Mouse (Mus musculus) bone marrow macrophage, adult 2 months (primary cell): ENCODE results near the gene Eln.

Experiments used
- CTCF ChIP-seq: IDR thresholded peaks from 2 replicates; pipeline ENCODE4 v1.5.1; 2012; ENCODE audit warnings: low read depth, mild to moderate bottlenecking, low read length, moderate library complexity
- POLR2A ChIP-seq: IDR thresholded peaks from 2 replicates; pipeline ENCODE4 v1.6.1; 2012; ENCODE audit warnings: mild to moderate bottlenecking, low read depth, low read length, borderline replicate concordance

DNA sequence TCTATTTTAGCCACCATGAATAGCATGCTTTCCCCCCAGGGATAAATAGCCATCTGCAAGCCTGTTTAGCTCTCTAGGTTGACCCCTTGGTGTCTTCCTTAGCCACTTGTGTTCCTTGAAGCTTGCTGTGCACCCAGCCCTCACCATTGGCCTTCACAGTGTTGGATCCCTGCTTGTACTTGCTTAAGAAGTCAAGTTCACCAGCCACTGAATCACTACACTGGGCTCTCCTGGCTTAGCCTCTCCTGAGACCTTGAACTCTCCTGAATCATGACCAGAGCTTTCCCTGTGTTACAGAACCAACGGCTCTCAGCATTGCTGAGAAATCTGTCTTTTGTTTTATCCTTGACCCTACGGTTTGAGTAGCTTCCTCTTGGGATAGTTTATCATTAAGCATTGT, 33.0 kb upstream of the Eln start:
- TF ChIP-seq CTCF (no peak), POLR2A (no peak)
